Mouse (Mus musculus): Measurements from ENCODE around the gene Pan2.

- TF ChIP-seq GATA1 (IDR thresholded peaks at IDR 0.05; ENCODE audit: low read length) (no peak), TAL1 (IDR thresholded peaks at IDR 0.05; ENCODE audit: low read length) (no peak)
These were observed 5.9 kb upstream of the Pan2 start for GRCm38 (mm10) chr10:128297221-128297620.

Measured in erythroblast, embryonic 14.5 days (primary cell).